Mouse (Mus musculus) CH12.LX (cell line): ENCODE data around the gene Rapgef6. TPM values are rescaled to one million over a fixed set of nuclear protein-coding genes. Genes with fewer than 3 reads are reported as not detected.

Experiments
- DNase-seq: peaks from one replicate; pipeline ENCODE4 v3.0.0-alpha.2; 2013; ENCODE audit errors: extremely low read depth
- H3K27ac ChIP-seq: 2 replicates; pipeline ENCODE4 v1.5.1; 2012; ENCODE audit warnings: low read depth, mild to moderate bottlenecking, control low read depth, moderate library complexity; ENCODE audit not compliant: insufficient read depth
- H3K27me3 ChIP-seq: replicated peaks from 2 replicates; pipeline ENCODE3; 2012; ENCODE audit warnings: inconsistent platforms
- H3K36me3 ChIP-seq, 2 experiments: replicated peaks in 1 of 2; 2 replicates each; pipeline versions ENCODE3 to v1.6.1; 2012; ENCODE audit warnings: inconsistent platforms in 1 of 2, low read length in 1 of 2, mild to moderate bottlenecking in 1 of 2, mixed read lengths in 1 of 2, moderate library complexity in 1 of 2; ENCODE audit not compliant: control insufficient read depth in 1 of 2, insufficient read depth in 1 of 2
- H3K4me1 ChIP-seq, 2 experiments: 2 replicates each; pipeline ENCODE4 v1.6.1; 2012; ENCODE audit warnings: inconsistent platforms in 1 of 2, moderate library complexity in 1 of 2; ENCODE audit not compliant: insufficient read depth in 2 of 2, control insufficient read depth in 1 of 2
- H3K4me2 ChIP-seq: 2 replicates; pipeline ENCODE4 v1.6.1; 2012; ENCODE audit warnings: low read depth, mild to moderate bottlenecking, control low read depth; ENCODE audit not compliant: poor library complexity, insufficient read depth, severe bottlenecking
- H3K4me3 ChIP-seq, 3 experiments: fragments of 150-350 bp in 1 of 3; sonication (generic) in 1 of 3; replicated peaks in 1 of 3; 2 replicates each; pipeline versions ENCODE3 to v1.5.1; 2011 to 2012; ENCODE audit warnings: low read depth in 2 of 3, low read length in 2 of 3, mild to moderate bottlenecking in 2 of 3, moderate library complexity in 2 of 3, control low read depth in 1 of 3, improper control_type of control experiment in 1 of 3, inconsistent platforms in 1 of 3, mixed read lengths in 1 of 3; ENCODE audit not compliant: poor library complexity in 1 of 3
- H3K79me2 ChIP-seq: replicated peaks from 2 replicates; pipeline ENCODE4 v1.6.1; 2012; ENCODE audit warnings: mild to moderate bottlenecking, moderate library complexity; ENCODE audit not compliant: control insufficient read depth, poor library complexity, insufficient read depth, severe bottlenecking; ENCODE audit errors: extremely low read depth
- H3K9ac ChIP-seq: 2 replicates; pipeline ENCODE4 v1.6.1; 2012; ENCODE audit warnings: low read depth, mild to moderate bottlenecking, control low read depth, moderate library complexity; ENCODE audit not compliant: insufficient read depth
- H3K9me3 ChIP-seq: replicated peaks from 2 replicates; pipeline ENCODE3; 2012; ENCODE audit warnings: low read length, inconsistent platforms, mixed read lengths
- E2F4 ChIP-seq: IDR thresholded peaks from 2 replicates; pipeline ENCODE4 v1.6.1; 2011; ENCODE audit warnings: low read depth, low read length, improper control_type of control experiment; ENCODE audit not compliant: insufficient replicate concordance
- ELF1 ChIP-seq: IDR thresholded peaks from 2 replicates; pipeline ENCODE4 v1.6.1; 2014; ENCODE audit warnings: low read depth, mild to moderate bottlenecking, inconsistent platforms, low read length, improper control_type of control experiment
- ETS1 ChIP-seq: conservative IDR thresholded peaks from 2 replicates; pipeline ENCODE4 v1.6.1; 2012; ENCODE audit warnings: low read depth, mild to moderate bottlenecking, inconsistent platforms, low read length, improper control_type of control experiment, moderate library complexity
- GABPA ChIP-seq: IDR thresholded peaks from 2 replicates; pipeline ENCODE4 v1.6.1; 2012; ENCODE audit warnings: low read depth, low read length, improper control_type of control experiment, inconsistent platforms; ENCODE audit not compliant: insufficient replicate concordance
- HCFC1 ChIP-seq: IDR thresholded peaks from 2 replicates; pipeline ENCODE4 v1.6.1; 2012; ENCODE audit warnings: low read depth, mild to moderate bottlenecking, inconsistent platforms, low read length, improper control_type of control experiment
- IRF4 ChIP-seq: IDR thresholded peaks from 2 replicates; pipeline ENCODE4 v1.6.1; 2014; ENCODE audit warnings: low read depth, mild to moderate bottlenecking, inconsistent platforms, low read length, improper control_type of control experiment
- JUN ChIP-seq: IDR thresholded peaks from 2 replicates; pipeline ENCODE4 v1.6.1; 2011; ENCODE audit warnings: low read depth, mild to moderate bottlenecking, low read length, improper control_type of control experiment, moderate library complexity; ENCODE audit not compliant: insufficient read depth
- MAFK ChIP-seq: IDR thresholded peaks from 2 replicates; pipeline ENCODE4 v1.6.1; 2011; ENCODE audit warnings: low read length, improper control_type of control experiment; ENCODE audit not compliant: insufficient replicate concordance
- MAZ ChIP-seq: IDR thresholded peaks from 2 replicates; pipeline ENCODE4 v1.6.1; 2012; ENCODE audit warnings: low read depth, mild to moderate bottlenecking, inconsistent platforms, low read length, improper control_type of control experiment, moderate library complexity
- MEF2A ChIP-seq: IDR thresholded peaks from 2 replicates; pipeline ENCODE4 v1.6.1; 2014; ENCODE audit warnings: low read depth, mild to moderate bottlenecking, inconsistent platforms, low read length, improper control_type of control experiment, borderline replicate concordance
- MYC ChIP-seq: IDR thresholded peaks from 2 replicates; pipeline ENCODE4 v1.6.1; 2011; ENCODE audit warnings: low read depth, mild to moderate bottlenecking, improper control_type of control experiment, low read length
- NELFE ChIP-seq: IDR thresholded peaks from 2 replicates; pipeline ENCODE4 v1.6.1; 2011; ENCODE audit warnings: low read depth, low read length, improper control_type of control experiment
- NRF1 ChIP-seq: IDR thresholded peaks from 2 replicates; pipeline ENCODE4 v1.6.1; 2014; ENCODE audit warnings: low read depth, mild to moderate bottlenecking, inconsistent platforms, low read length, improper control_type of control experiment, moderate library complexity
- PAX5 ChIP-seq: IDR thresholded peaks from 2 replicates; pipeline ENCODE4 v1.6.1; 2012; ENCODE audit warnings: low read length, inconsistent platforms, mixed read lengths
- POLR2A ChIP-seq: IDR thresholded peaks from 2 replicates; pipeline ENCODE4 v1.6.1; 2011; ENCODE audit warnings: low read depth, mild to moderate bottlenecking, improper control_type of control experiment, low read length
- POLR2AphosphoS2 ChIP-seq: IDR thresholded peaks from 2 replicates; pipeline ENCODE4 v1.6.1; 2011; ENCODE audit warnings: low read depth, low read length, improper control_type of control experiment
- USF1 ChIP-seq: IDR thresholded peaks from 2 replicates; pipeline ENCODE4 v1.6.1; 2014; ENCODE audit warnings: low read depth, mild to moderate bottlenecking, inconsistent platforms, low read length, improper control_type of control experiment
- USF2 ChIP-seq: conservative IDR thresholded peaks from 2 replicates; pipeline ENCODE4 v1.6.1; 2011; ENCODE audit warnings: low read depth, low read length, improper control_type of control experiment
- ZMIZ1 ChIP-seq: IDR thresholded peaks from 2 replicates; pipeline ENCODE4 v1.6.1; 2012; ENCODE audit warnings: low read depth, mild to moderate bottlenecking, inconsistent platforms, low read length, improper control_type of control experiment
- ZNF384 ChIP-seq: IDR thresholded peaks from 2 replicates; pipeline ENCODE4 v1.6.1; 2012; ENCODE audit warnings: low read depth, low read length, improper control_type of control experiment, inconsistent platforms
- dilution Hi-C: fragments of 300-500 bp; cut with MboI; formaldehyde crosslinking; loops from 2 replicates; pipeline ENCODE4 v1.14.3; 2020; ENCODE audit warnings: low sequenced_read_pairs; ENCODE audit not compliant: extremely low pct_unique_long_range_greater_than_20kb, extremely low pct_ligation_motif_present
- in situ Hi-C: fragments of 300-500 bp; cut with MboI; formaldehyde crosslinking; loops from 3 replicates; pipeline ENCODE4 v1.14.3; 2019; ENCODE audit warnings: low sequenced_read_pairs, low pct_ligation_motif_present, low pct_unique_long_range_greater_than_20kb, mixed read lengths
- polyA plus RNA-seq: library from polyadenylated mRNA; unstranded; fragments of >175 nt; gene quantifications from 2 replicates; pipeline ENCODE4 v1.2.1, GENCODE M21; 2012; ENCODE audit warnings: low read depth; ENCODE audit not compliant: insufficient read length
- total RNA-seq, 2 experiments: library from RNA; depleted of rRNA; stranded (reverse); fragments of 300-350 nt in 1 of 2; fragments of >200 nt in 1 of 2; gene quantifications; 2 replicates each; pipeline ENCODE4 v1.2.3; 2012 to 2014

Gene Rapgef6
- total and polyA plus RNA-seq, 3 experiments, result 36.7 to 63.8 (median 38.3) TPM

DNA sequence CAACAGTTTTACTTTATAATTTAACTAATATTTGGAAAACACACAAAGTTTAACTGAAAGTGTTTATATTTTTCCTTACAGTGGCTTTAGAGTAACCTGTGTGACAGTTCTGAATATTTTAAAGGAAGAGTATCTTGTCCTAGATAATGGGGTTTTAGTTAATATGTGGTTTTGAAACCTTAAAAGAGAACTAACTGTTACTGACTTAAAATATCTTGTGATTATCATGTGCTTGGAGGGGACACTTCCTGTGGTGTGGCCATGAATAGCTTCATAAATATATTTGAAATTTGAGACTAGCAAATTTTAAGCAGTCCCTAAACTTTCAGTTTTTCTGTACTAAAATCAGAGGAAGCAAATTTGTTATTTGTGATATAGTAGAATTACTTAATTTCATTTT, 125.9 kb downstream of the Rapgef6 start:
- Histone ChIP-seq H3K36me3 (peaks cover 26 to 67% of the 10 kb centered on the region in 2 experiments), H3K4me1 (peaks cover 0 to 15% of the 10 kb centered on the region in 2 experiments; a peak in 2 of 4 replicates), H3K9me3 (no peaks in the 10 kb centered on the region), H3K79me2 (no peaks in the 10 kb centered on the region), H3K4me3 (no peak overlapping the region), H3K27ac (no peak overlapping the region), H3K9ac (no peak overlapping the region), H3K4me2 (no peak overlapping the region), H3K27me3 (no peaks in the 10 kb centered on the region)
- DNase-seq, result no peak
- no peak for TF ChIP-seq HCFC1
- TF ChIP-seq JUN, result no peak
- no peak for TF ChIP-seq GABPA
- TF ChIP-seq ETS1, result no peak
- TF ChIP-seq POLR2A, result no peak
- TF ChIP-seq POLR2AphosphoS2, result no peak
- no peak for TF ChIP-seq USF2
- no peak for TF ChIP-seq IRF4
- no peak for TF ChIP-seq MEF2A
- TF ChIP-seq E2F4, result no peak
- no peak for TF ChIP-seq PAX5
- TF ChIP-seq NELFE, result no peak
- no peak for TF ChIP-seq NRF1
- no peak for TF ChIP-seq USF1
- TF ChIP-seq MAFK, result no peak
- TF ChIP-seq ZMIZ1, result no peak
- TF ChIP-seq ZNF384, result no peak
- in situ Hi-C loops (no loop called here), dilution Hi-C loops (no loop called here)

DNA sequence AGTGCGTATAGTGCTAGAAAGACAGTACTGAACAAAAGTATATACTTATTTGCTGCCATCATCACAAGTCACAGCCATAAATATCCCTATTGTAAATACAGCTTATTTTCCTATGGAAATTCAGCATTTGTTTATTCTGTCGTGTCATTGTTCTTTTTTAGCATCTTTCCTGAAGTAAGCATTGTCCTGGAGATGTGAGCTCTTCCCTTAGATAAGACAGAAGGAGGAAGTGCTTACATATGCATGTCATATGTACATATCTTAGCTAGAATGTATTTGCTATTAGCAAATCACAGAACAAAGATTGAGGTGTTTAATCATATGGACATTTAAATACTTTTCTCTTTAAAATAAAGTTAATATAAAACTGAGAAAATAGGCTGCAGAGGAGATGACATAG, 132.8 kb downstream of the Rapgef6 start:
- dilution Hi-C loops, result no loop called here
- H3K9ac ChIP-seq, result no peak overlapping the region
- TF ChIP-seq ELF1 (no peak), MAZ (no peak), MYC (no peak), ETS1 (no peak), USF2 (no peak)
- TF ChIP-seq, all 38 proteins: peak for 0
- in situ Hi-C loops, result loop anchor here (25.0 kb wide), 1 partner anchor 343 kb away; the partner anchor contains the start of gene Acsl6
- Histone ChIP-seq H3K4me2 (no peak overlapping the region), H3K36me3 (peaks cover 45 to 84% of the 10 kb centered on the region in 2 experiments), H3K4me1 (no peaks in the 10 kb centered on the region), H3K4me3 (no peak overlapping the region), H3K27ac (no peak overlapping the region), H3K79me2 (no peaks in the 10 kb centered on the region), H3K9me3 (no peaks in the 10 kb centered on the region), H3K27me3 (no peaks in the 10 kb centered on the region)
- no peak for DNase-seq
